Mouse (Mus musculus) forebrain, embryonic 10.5 days (tissue): ENCODE data around the gene Enpp6. TPM values are rescaled to one million over a fixed set of nuclear protein-coding genes. Genes with fewer than 3 reads are reported as not detected.

Source experiments
- DNase-seq: peaks from one replicate; pipeline ENCODE4 v3.0.0-alpha.2; 2017; ENCODE audit warnings: low spot score; ENCODE audit errors: extremely low spot score
- H3K27ac ChIP-seq: fragments of 300-500 bp; sonication (generic); 2 replicates; pipeline ENCODE4 v1.5.1; 2016; ENCODE audit warnings: mild to moderate bottlenecking
- H3K27me3 ChIP-seq: fragments of 300-500 bp; sonication (generic); 2 replicates; pipeline ENCODE4 v1.6.1; 2016; ENCODE audit warnings: mild to moderate bottlenecking; ENCODE audit not compliant: poor library complexity, severe bottlenecking
- H3K36me3 ChIP-seq: fragments of 300-500 bp; sonication (generic); replicated peaks from 2 replicates; pipeline ENCODE4 v1.6.1; 2016; ENCODE audit warnings: mild to moderate bottlenecking, moderate library complexity
- H3K4me1 ChIP-seq: fragments of 300-500 bp; sonication (generic); 2 replicates; pipeline ENCODE4 v1.6.1; 2016
- H3K4me3 ChIP-seq: fragments of 300-500 bp; sonication (generic); 2 replicates; pipeline ENCODE4 v1.5.1; 2016; ENCODE audit warnings: mild to moderate bottlenecking, moderate library complexity
- H3K9me3 ChIP-seq: fragments of 300-500 bp; sonication (generic); 2 replicates; pipeline ENCODE4 v1.6.1; 2016; ENCODE audit warnings: mild to moderate bottlenecking, moderate library complexity
- WGBS: fragments of 180-500 bp; shearing (Covaris S2); methylation state at CpG from one replicate; pipeline ENCODE4 v1.1.7; 2016; 5-methylcytosine and 5-hydroxymethylcytosine counted together
- polyA plus RNA-seq: library from polyadenylated mRNA; unstranded; fragments of >200 nt; fragmentation: Nextera tagmentation; extraction: Ambion mirVana; gene quantifications from 2 replicates; pipeline ENCODE4 v1.2.1, GENCODE M21; 2016

Gene Enpp6
- polyA plus RNA-seq, 1 experiment from 2014 or later: not detected

GRCm38 (mm10) chr8:46968721-46969120 lies 18.0 kb upstream of the Enpp6 start:
- H3K27me3 ChIP-seq: peaks cover 8% of the 10 kb centered on the region
- no peak for DNase-seq
- H3K4me3 ChIP-seq: no peak overlapping the region
- no peaks in the 10 kb centered on the region for H3K36me3 ChIP-seq
- H3K27ac ChIP-seq: no peak overlapping the region
- 94% methylated on average over 3 of the region's 3 CpGs for WGBS
- H3K4me1 ChIP-seq: peaks cover 14% of the 10 kb centered on the region
- peaks cover 2% of the 10 kb centered on the region; the same call in 1 of the 2 replicates for H3K9me3 ChIP-seq

- 63% methylated on average over 2 of the region's 2 CpGs for WGBS
- DNase-seq: no peak
- H3K9me3 ChIP-seq: peaks cover 8% of the 10 kb centered on the region; the same call in 1 of the 2 replicates
- H3K27me3 ChIP-seq: peaks cover 8% of the 10 kb centered on the region
- H3K36me3 ChIP-seq: no peaks in the 10 kb centered on the region
- H3K27ac ChIP-seq: no peak overlapping the region
- H3K4me1 ChIP-seq: peaks cover 7% of the 10 kb centered on the region
- no peak overlapping the region for H3K4me3 ChIP-seq
These were observed 17.3 kb upstream of the Enpp6 start for GRCm38 (mm10) chr8:46969386-46969785.

DNA sequence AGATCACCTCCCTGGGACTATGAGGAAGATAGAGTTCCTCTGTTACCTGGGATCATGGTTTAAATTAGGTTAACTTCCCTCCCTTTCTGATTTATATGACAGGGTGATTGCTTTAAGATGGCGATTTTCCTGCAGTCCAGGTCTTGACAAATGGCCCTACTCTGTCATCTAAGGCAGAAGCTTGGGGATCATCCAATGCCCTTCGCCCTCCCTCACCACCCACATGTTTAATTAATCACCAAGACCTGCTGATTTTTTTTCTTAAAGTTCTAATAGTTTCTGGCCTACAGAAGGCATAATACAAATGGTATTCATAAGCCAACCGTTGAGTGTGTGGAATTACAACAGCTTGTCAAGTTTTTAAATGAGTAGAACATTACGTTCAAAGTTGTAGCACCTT lies 9.3 kb upstream of the Enpp6 start:
- Histone ChIP-seq H3K36me3 (no peaks in the 10 kb centered on the region), H3K4me3 (no peak overlapping the region), H3K4me1 (no peaks in the 10 kb centered on the region), H3K27ac (no peak overlapping the region), H3K27me3 (no peaks in the 10 kb centered on the region), H3K9me3 (peaks cover 17% of the 10 kb centered on the region; the same call in 1 of the 2 replicates)
- no peak for DNase-seq
- 90% methylated on average over 4 of the region's 4 CpGs for WGBS

GRCm38 (mm10) chr8:46982166-46982565 lies 4.5 kb upstream of the Enpp6 start:
- 93% methylated on average over 6 of the region's 6 CpGs for WGBS
- H3K27me3 ChIP-seq: no peaks in the 10 kb centered on the region
- no peaks in the 10 kb centered on the region for H3K9me3 ChIP-seq
- H3K27ac ChIP-seq: no peak overlapping the region
- no peak overlapping the region for H3K4me3 ChIP-seq
- H3K4me1 ChIP-seq: no peaks in the 10 kb centered on the region
- DNase-seq: no peak
- no peaks in the 10 kb centered on the region for H3K36me3 ChIP-seq

- Histone ChIP-seq H3K9me3 (no peaks in the 10 kb centered on the region), H3K4me1 (no peaks in the 10 kb centered on the region), H3K27me3 (no peaks in the 10 kb centered on the region), H3K4me3 (no peak overlapping the region), H3K36me3 (no peaks in the 10 kb centered on the region), H3K27ac (no peak overlapping the region)
- 92% methylated on average over 4 of the region's 4 CpGs for WGBS
- no peak for DNase-seq
These were observed 3.9 kb upstream of the Enpp6 start for GRCm38 (mm10) chr8:46982770-46983169.

GRCm38 (mm10) chr8:46984647-46985046 lies 2.0 kb upstream of the Enpp6 start:
- Histone ChIP-seq H3K9me3 (no peaks in the 10 kb centered on the region), H3K27ac (no peak overlapping the region), H3K27me3 (no peaks in the 10 kb centered on the region), H3K4me1 (no peaks in the 10 kb centered on the region), H3K4me3 (no peak overlapping the region), H3K36me3 (no peaks in the 10 kb centered on the region)
- 84% methylated on average over 11 of the region's 11 CpGs for WGBS
- DNase-seq: no peak

GRCm38 (mm10) chr8:46988366-46988765 lies 1.7 kb downstream of the Enpp6 start:
- H3K36me3 ChIP-seq: no peaks in the 10 kb centered on the region
- H3K27me3 ChIP-seq: no peaks in the 10 kb centered on the region
- H3K9me3 ChIP-seq: no peaks in the 10 kb centered on the region
- H3K4me3 ChIP-seq: no peak overlapping the region
- no peak overlapping the region for H3K27ac ChIP-seq
- no peaks in the 10 kb centered on the region for H3K4me1 ChIP-seq
- 87% methylated on average over 6 of the region's 6 CpGs for WGBS
- DNase-seq: no peak

GRCm38 (mm10) chr8:46991081-46991480 lies 4.4 kb downstream of the Enpp6 start:
- Histone ChIP-seq H3K4me1 (no peaks in the 10 kb centered on the region), H3K9me3 (no peaks in the 10 kb centered on the region), H3K36me3 (no peaks in the 10 kb centered on the region), H3K27ac (no peak overlapping the region), H3K27me3 (no peaks in the 10 kb centered on the region), H3K4me3 (no peak overlapping the region)
- WGBS: 79% methylated on average over 5 of the region's 5 CpGs
- DNase-seq: no peak

GRCm38 (mm10) chr8:46992579-46992978 lies 5.9 kb downstream of the Enpp6 start:
- no peaks in the 10 kb centered on the region for H3K9me3 ChIP-seq
- H3K36me3 ChIP-seq: no peaks in the 10 kb centered on the region
- H3K27ac ChIP-seq: no peak overlapping the region
- H3K27me3 ChIP-seq: no peaks in the 10 kb centered on the region
- WGBS: 93% methylated on average over 9 of the region's 9 CpGs
- DNase-seq: no peak
- no peak overlapping the region for H3K4me3 ChIP-seq
- H3K4me1 ChIP-seq: no peaks in the 10 kb centered on the region

DNA sequence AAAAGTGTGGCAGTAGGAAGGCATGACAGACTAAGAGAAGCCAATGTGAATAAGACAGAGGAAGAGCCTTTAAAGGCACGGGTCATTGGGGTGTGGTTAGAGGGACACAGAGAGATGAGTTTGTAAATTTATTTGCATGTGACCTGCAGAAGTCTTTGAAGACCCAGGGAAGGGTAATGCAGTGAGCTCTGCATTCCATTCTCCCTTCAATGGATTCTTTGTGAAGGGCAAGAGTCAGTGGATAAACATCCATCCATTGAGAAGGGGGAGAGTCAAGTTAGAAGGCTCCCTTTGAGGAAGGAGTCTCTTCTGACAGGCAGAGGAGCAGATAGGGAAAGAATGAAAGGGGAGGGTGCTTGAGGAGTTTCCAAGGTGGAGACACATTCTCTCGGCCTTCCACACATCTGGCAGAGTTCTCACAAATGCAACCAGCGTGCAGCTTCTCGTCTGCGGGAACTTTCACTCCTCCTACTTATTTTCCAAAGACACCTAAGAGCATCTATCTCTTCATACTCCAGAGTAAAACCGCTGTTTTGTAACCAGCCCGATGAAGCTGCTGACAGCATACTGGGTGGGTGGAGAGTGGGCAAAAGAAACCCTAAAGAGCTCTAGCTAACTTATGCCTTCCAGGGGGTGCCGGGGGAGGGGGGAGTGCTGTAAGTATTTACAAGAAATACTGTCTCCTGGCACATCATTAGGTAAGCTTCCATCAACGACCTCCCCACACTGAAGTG lies 9.4 kb downstream of the Enpp6 start:
- Histone ChIP-seq H3K27me3 (no peaks in the 10 kb centered on the region), H3K27ac (no peak overlapping the region), H3K36me3 (no peaks in the 10 kb centered on the region), H3K9me3 (no peaks in the 10 kb centered on the region), H3K4me3 (no peak overlapping the region), H3K4me1 (no peaks in the 10 kb centered on the region)
- DNase-seq: no peak
- 72% methylated on average over 9 of the region's 9 CpGs for WGBS

- 71% methylated on average over 5 of the region's 5 CpGs for WGBS
These were observed 19.0 kb downstream of the Enpp6 start for GRCm38 (mm10) chr8:47005676-47006075.

GRCm38 (mm10) chr8:47006785-47007184 lies 20.1 kb downstream of the Enpp6 start:
- 81% methylated on average over 9 of the region's 9 CpGs for WGBS
- H3K9me3 ChIP-seq: no peaks in the 10 kb centered on the region
- H3K27ac ChIP-seq: no peak overlapping the region
- no peak for DNase-seq
- H3K4me3 ChIP-seq: no peak overlapping the region
- H3K36me3 ChIP-seq: no peaks in the 10 kb centered on the region
- H3K27me3 ChIP-seq: no peaks in the 10 kb centered on the region
- H3K4me1 ChIP-seq: peaks cover 6% of the 10 kb centered on the region

More at GRCm38 (mm10) chr8:47005676-47006075, 19.0 kb downstream of the Enpp6 start:
- DNase-seq: no peak
- Histone ChIP-seq H3K4me1 (peaks cover 6% of the 10 kb centered on the region), H3K36me3 (no peaks in the 10 kb centered on the region), H3K27ac (no peak overlapping the region), H3K27me3 (no peaks in the 10 kb centered on the region), H3K9me3 (no peaks in the 10 kb centered on the region), H3K4me3 (no peak overlapping the region)

GRCm38 (mm10) chr8:47008220-47008773 lies 21.6 kb downstream of the Enpp6 start:
- Histone ChIP-seq H3K4me3 (no peak overlapping the region), H3K27ac (no peak overlapping the region), H3K36me3 (no peaks in the 10 kb centered on the region), H3K4me1 (peaks cover 6% of the 10 kb centered on the region), H3K9me3 (no peaks in the 10 kb centered on the region), H3K27me3 (no peaks in the 10 kb centered on the region)
- no peak for DNase-seq
- 93% methylated on average over 13 of the region's 13 CpGs for WGBS
